Mouse (Mus musculus): Measurements from ENCODE around the gene Fam102b.

- TF ChIP-seq POLR2A (IDR thresholded peaks at IDR 0.05; ENCODE audit: borderline replicate concordance, control insufficient read depth, low read depth, low read length) (no peak), CTCF (IDR thresholded peaks at IDR 0.05; ENCODE audit: control insufficient read depth, insufficient read depth, low read length) (no peak)
Measured at GRCm38 (mm10) chr3:108963776-108964175, 63.6 kb downstream of the Fam102b start.
